Mouse (Mus musculus) ovary, adult 18-20 months (tissue): ENCODE measurements around the gene Ank2.
A peak's percentile ranks its signal among the peaks of the same experiment; 100 is the strongest.

Experiments used
- DNase-seq: peaks from one replicate; pipeline ENCODE4 v3.0.0; 2022; ENCODE audit warnings: low spot score, mixed read lengths

The Ank2 gene

GRCm38 (mm10) chr3:127170246-127170645 lies 328.9 kb downstream of the Ank2 start:
- no peak for DNase-seq

DNA sequence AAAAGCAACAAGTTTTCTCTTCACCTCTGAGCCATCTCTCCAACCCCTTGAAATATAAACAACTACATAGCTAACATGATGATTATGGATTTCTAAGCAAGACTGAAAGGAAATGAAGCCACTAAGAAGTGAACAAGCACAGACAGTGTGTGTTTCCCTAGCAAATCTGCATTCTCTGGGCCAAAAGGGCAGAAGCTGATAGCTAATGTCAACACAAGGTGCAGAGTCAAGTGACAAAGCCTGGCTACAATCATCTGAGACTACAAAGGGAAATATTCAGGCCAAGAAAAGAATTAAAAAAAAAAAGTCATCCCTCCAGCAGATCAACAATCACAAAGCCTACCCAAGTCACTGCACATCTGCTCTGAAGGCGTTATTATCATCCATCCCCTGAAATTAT lies 330.0 kb downstream of the Ank2 start:
- no peak for DNase-seq

- no peak for DNase-seq
Observed at GRCm38 (mm10) chr3:127163749-127164148, 335.4 kb downstream of the Ank2 start.

- peak; percentile 42 for DNase-seq
Observed at GRCm38 (mm10) chr3:127161998-127162712, 337.0 kb downstream of the Ank2 start.

- no peak for DNase-seq
Observed at GRCm38 (mm10) chr3:127161085-127161837, 337.9 kb downstream of the Ank2 start.

DNA sequence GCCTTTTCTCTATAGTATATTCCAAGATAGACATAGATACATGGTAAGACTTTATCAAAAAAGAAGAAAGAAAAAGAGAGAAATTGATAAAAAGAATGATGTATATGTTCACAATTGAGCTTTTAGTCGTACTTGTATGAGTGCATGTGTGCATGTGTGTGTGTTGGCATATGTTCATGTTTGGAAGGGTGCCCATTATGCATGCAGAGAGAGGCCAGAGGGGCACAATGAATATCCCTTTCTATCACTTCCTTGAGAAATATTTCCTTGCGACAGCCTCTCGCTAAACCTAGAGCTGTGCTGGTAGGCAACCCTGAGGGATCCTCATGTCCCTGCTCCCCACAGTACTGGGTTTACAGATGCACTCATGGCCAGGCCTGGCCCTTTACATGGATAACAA lies 341.4 kb downstream of the Ank2 start:
- DNase-seq = no peak

- DNase-seq = no peak
Observed at GRCm38 (mm10) chr3:127156080-127156479, 343.1 kb downstream of the Ank2 start.

DNA sequence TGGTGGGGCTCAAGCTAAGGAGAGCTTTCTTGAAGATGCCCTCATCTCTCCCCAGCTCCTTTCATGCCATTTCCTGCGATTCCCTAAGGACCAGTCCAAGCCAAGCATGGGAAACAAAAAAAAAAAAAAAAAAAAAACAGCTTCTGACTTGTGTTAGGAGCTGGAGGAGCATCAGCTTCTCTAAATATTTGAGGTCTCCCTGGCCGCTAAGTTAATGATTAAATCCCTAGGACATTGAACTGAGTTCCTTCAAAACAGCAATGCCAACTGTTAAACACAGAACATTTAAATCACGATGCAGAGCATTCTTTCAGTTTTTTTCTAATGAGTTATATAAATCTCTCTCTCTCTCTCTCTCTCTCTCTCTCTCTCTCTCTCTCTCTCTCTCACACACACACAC lies 345.3 kb downstream of the Ank2 start:
- DNase-seq = no peak

GRCm38 (mm10) chr3:127153443-127153842 lies 345.7 kb downstream of the Ank2 start:
- no peak for DNase-seq

DNA sequence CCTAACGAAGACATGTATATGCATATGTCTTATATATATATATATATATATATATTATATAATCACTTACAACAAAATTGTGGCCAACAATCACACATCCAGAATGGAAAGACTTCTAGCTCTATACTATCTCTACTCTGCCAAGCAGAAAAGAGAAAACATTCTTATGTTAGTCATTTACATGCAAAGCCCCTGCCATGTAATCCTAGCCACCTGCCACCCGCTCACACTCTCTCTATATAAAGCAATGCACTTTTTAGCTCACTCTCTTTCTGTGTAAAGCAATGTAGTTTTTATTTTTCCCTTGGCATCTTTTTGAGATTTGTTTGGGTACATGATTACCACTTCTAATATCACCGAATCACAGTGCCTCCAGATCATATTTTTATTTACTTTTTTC lies 350.5 kb downstream of the Ank2 start:
- DNase-seq = no peak

- DNase-seq = no peak
Observed at GRCm38 (mm10) chr3:127140590-127140989, 358.6 kb downstream of the Ank2 start.

DNA sequence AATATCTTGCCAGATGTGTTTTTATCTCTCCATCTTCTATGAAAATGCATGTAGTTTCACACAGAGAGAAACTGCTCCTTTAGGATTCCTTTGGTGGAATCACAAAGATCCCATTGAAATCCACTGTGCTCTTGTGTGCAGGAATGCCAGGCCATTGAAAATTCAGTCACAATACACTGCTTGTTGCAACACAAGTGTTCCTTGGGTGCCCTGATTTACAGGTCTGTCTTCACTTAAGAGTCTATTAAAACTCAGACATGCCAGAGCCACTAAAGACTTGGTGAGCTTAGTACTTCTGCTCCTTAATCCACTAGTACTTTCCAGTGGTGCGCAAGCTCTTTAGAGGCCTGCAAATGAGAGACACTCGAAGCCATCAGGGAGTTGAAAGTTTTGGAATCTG lies 359.5 kb downstream of the Ank2 start:
- DNase-seq = no peak

- no peak for DNase-seq
Observed at GRCm38 (mm10) chr3:127137508-127137907, 361.6 kb downstream of the Ank2 start.

DNA sequence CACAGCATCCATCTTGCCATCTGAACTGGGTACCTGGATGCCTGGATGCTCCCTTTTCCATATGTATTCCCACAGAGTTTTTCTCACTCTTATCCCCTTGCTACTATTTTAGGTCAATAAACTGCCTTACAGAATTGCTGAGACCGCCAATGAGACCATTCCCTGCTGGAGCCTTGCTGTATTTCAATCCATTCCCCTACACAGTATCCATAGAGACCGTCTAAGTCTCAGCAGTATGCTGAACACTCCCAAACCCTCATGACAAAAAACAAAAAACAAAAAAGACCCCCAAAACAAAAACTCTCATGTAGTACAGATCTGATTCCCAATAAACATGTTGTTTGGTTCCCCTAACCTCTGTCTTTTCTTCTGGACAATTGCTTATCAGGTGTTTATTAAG lies 365.1 kb downstream of the Ank2 start:
- DNase-seq = no peak

GRCm38 (mm10) chr3:127131048-127131447 lies 368.1 kb downstream of the Ank2 start:
- DNase-seq = no peak

- DNase-seq = no peak
Observed at GRCm38 (mm10) chr3:127130167-127130770, 368.9 kb downstream of the Ank2 start.

DNA sequence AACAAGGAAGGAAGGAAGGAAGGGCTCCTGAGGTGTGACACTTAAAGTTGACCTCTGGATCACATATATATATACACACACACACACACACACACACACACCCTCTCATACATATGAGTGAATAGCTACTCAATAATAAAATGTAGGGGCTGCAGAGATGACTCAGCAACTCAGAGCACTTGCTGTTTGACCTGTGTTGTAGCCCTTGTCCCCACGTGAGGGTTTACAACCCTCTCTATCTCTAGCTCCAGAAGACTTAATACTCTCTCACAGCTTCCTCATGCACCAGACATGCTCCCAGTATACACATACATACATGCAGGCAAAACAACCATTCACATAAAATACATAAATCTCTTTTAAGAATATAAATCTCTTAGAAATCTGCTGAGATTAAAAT lies 369.4 kb downstream of the Ank2 start:
- no peak for DNase-seq

- DNase-seq = no peak
Observed at GRCm38 (mm10) chr3:127127611-127128010, 371.5 kb downstream of the Ank2 start.

DNA sequence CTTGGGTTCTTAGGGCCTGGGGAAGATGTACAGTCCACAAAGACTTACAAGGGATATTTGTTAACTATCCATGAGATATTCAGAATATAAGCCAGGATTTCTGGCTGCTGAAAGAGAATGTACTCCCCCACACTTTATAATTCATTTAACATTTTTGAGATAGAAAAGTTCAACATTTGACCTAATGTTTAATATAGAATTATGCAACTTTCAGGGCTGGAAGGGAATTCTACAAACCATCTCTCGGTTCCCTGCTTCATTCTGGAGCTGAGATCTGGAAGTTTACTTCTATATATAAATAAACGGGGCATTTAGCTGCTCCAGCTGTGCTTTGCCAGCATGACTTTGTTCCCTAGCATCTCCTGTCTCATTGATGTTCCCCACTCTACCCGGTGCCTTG lies 372.9 kb downstream of the Ank2 start:
- no peak for DNase-seq

DNA sequence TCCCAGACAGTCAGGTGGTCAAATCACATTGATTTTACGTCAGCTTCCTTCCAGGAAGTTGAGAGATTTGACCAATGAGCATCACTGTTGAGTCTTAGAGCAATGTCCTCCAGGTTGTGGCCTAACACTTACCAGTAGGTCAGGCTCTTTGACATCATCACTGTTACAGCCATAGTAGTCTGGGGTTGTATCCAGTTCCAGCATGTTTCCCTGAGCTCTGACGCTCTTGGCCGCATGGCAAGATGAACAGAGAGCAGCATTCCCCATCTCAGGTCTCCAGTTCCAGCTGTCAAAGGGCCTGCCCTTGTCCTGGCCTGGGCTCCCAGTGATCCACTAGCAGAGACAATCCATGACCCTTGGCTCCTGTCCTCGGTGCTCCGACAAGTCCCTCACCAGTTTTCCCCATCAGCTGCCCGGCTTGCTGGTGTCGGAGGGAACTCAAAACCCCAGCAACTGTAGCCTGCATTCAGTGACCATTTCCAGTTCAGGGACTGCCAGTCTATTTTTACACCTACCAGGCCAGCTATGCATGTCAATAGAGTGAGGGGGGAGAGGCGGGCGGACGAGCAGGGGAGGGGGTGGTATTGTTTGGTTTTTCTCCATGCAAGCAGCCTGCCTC lies 374.7 kb downstream of the Ank2 start:
- DNase-seq = no peak

DNA sequence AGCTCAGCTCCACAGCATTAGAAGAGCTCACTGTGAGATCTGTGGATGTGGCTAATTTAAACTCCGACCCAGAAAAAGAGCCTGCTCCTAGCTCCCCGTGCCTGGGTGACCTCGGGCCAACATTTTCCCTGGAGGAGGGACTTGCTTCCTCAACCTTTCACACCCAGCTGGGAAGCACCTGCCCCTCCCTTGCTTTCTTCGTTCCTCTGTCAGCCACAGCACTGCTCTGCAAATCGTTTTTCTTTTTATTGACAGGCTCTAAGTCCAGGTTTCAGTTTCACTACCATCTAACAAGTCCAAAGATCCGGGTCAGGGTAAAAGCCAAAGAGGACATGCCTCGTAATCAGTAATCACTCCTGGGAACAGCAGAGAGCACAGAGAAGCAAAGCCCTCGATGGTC lies 375.8 kb downstream of the Ank2 start:
- no peak for DNase-seq

- DNase-seq = no peak
Observed at GRCm38 (mm10) chr3:127118777-127119176, 380.4 kb downstream of the Ank2 start.

GRCm38 (mm10) chr3:127116226-127116625 lies 382.9 kb downstream of the Ank2 start:
- no peak for DNase-seq
